Mouse (Mus musculus): ENCODE data around the gene Pdp2. TPM values are rescaled to one million over a fixed set of nuclear protein-coding genes. Genes with fewer than 3 reads are reported as not detected.

The Pdp2 gene
- total and polyA plus RNA-seq, 3 experiments, result 12.2 to 12.4 TPM; not detected in 1

DNA sequence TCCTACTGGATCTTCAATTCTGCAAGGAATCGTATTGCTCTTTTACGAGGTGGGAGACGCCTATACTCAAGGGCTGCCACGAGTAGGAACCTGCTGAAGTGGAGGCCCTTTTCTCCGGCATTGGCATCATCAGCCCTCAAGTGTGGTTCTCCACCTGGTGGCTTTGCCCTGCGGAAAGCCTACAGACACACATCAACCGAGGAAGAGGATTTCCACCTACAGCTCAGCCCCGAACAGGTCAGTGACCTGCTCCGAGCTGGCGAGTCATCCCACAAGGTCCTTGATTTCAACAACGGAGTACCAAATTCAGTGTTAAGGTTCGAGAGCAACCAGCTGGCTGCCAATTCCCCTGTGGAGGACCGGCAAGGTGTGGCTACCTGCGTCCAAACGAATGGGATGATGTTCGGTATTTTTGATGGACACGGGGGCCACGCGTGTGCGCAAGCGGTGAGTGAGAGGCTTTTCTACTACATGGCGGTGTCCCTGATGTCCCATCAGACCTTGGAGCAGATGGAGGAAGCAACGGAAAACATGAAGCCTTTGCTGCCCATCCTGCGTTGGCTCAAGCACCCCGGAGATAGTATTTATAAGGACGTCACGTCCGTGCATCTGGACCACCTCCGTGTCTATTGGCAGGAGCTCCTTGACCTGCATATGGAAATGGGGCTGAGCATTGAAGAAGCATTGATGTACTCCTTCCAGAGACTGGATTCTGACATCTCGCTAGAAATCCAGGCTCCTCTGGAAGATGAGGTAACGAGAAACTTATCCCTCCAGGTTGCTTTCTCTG, 2.5 kb downstream of the Pdp2 start:
- H3K4me1 ChIP-seq (ENCODE audit: control insufficient read depth in 1 of 2, insufficient read depth in 2 of 2, low read length in 2 of 2), result peaks cover 15 to 32% of the 10 kb centered on the region in 2 experiments

DNA sequence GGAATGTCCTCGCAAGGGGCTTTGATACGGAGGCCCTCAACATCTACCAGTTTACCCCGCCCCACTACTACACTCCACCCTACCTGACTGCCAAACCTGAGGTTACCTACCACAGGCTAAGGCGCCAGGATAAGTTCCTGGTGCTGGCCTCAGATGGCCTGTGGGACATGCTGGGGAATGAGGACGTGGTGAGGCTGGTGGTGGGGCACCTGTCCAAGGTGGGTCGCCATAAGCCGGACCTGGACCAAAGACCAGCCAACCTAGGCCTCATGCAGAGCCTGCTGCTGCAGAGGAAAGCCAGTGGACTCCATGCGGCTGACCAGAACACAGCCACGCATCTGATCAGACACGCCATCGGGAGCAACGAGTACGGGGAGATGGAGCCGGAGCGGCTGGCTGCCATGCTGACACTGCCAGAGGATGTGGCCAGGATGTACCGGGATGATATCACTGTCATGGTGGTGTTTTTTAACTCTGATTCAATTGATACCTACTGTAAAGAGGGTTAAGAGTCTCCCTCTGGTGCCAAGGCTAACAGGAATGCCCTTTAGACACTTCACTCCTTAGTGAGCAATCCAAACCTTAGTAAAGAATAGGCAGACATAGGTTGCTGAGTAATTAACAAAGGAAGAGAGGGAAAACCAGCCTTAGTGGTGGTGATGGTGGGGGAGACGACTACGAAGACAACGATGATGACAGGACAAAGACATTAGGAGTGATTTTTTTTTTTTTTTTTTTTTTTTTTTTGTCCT, 3.5 kb downstream of the Pdp2 start:
- Histone ChIP-seq H3K9me3 (replicated peaks; ENCODE audit: insufficient read depth, low read length) (no peaks in the 10 kb centered on the region), H3K9ac (ENCODE audit: control insufficient read depth, low read depth, low read length, poor library complexity, severe bottlenecking) (no peak overlapping the region), H3K79me2 (ENCODE audit: control insufficient read depth, insufficient read depth, low read length, poor library complexity) (peaks cover 38% of the 10 kb centered on the region), H3K4me1 (ENCODE audit: control insufficient read depth in 1 of 2, insufficient read depth in 2 of 2, low read length in 2 of 2) (peaks cover 9 to 27% of the 10 kb centered on the region in 2 experiments), H3K36me3 (ENCODE audit: control insufficient read depth in 1 of 2, insufficient read depth in 2 of 2, low read length in 2 of 2) (peaks cover 0 to 37% of the 10 kb centered on the region in 2 experiments; a peak in 2 of 4 replicates), H3K27me3 (ENCODE audit: control insufficient read depth in 1 of 2, insufficient read depth in 2 of 2, low read length in 2 of 2) (no peaks in the 10 kb centered on the region), H3K27ac (ENCODE audit: control insufficient read depth, low read depth, low read length) (no peak overlapping the region; the same call in 1 of the 2 replicates), H3K4me3 (ENCODE audit: control insufficient read depth in 1 of 2, insufficient read depth in 1 of 2, low read depth in 2 of 2, low read length in 2 of 2) (no peak overlapping the region; a peak in 1 of 4 replicates)
- no peak for DNase-seq (ENCODE audit: low read depth, low spot score)
- no peak for TF ChIP-seq CHD2 (IDR thresholded peaks at IDR 0.05; ENCODE audit: low read length)
- peak; percentile 61; the same call in 1 of the 2 replicates for TF ChIP-seq ZNF384 (IDR thresholded peaks at IDR 0.05; ENCODE audit: low read depth, low read length)

More for the DNA sequence above, 2.5 kb downstream of the Pdp2 start:
- TF ChIP-seq POLR2AphosphoS2 (IDR thresholded peaks at IDR 0.05; ENCODE audit: low read length) (no peak), CHD1 (IDR thresholded peaks at IDR 0.05; ENCODE audit: low read depth, low read length) (no peak), RCOR1 (IDR thresholded peaks at IDR 0.05; ENCODE audit: low read depth, low read length) (no peak), TBP (IDR thresholded peaks at IDR 0.05; ENCODE audit: low read depth, low read length) (no peak), CHD2 (IDR thresholded peaks at IDR 0.05; ENCODE audit: low read length) (no peak), SMC3 (IDR thresholded peaks at IDR 0.05; ENCODE audit: low read depth, low read length) (no peak), ZNF384 (IDR thresholded peaks at IDR 0.05; ENCODE audit: low read depth, low read length) (no peak)
- Histone ChIP-seq H3K79me2 (ENCODE audit: control insufficient read depth, insufficient read depth, low read length, poor library complexity) (peaks cover 38% of the 10 kb centered on the region), H3K9me3 (replicated peaks; ENCODE audit: insufficient read depth, low read length) (no peaks in the 10 kb centered on the region), H3K27me3 (ENCODE audit: control insufficient read depth in 1 of 2, insufficient read depth in 2 of 2, low read length in 2 of 2) (no peaks in the 10 kb centered on the region), H3K36me3 (ENCODE audit: control insufficient read depth in 1 of 2, insufficient read depth in 2 of 2, low read length in 2 of 2) (peaks cover 0 to 42% of the 10 kb centered on the region in 2 experiments; a peak in 2 of 4 replicates), H3K27ac (ENCODE audit: control insufficient read depth, low read depth, low read length) (no peak overlapping the region), H3K4me3 (ENCODE audit: control insufficient read depth in 1 of 2, insufficient read depth in 1 of 2, low read depth in 2 of 2, low read length in 2 of 2) (no peak overlapping the region), H3K9ac (ENCODE audit: control insufficient read depth, low read depth, low read length, poor library complexity, severe bottlenecking) (no peak overlapping the region)
- DNase-seq (ENCODE audit: low read depth, low spot score), result no peak

GRCm38 (mm10) chr8:104595773-104596536, 4.7 kb downstream of the Pdp2 start:
- no peaks in the 10 kb centered on the region for H3K27me3 ChIP-seq (ENCODE audit: control insufficient read depth in 1 of 2, insufficient read depth in 2 of 2, low read length in 2 of 2)
- peak overlapping the region; percentile 61 to 72 for H3K4me3 ChIP-seq (ENCODE audit: control insufficient read depth in 1 of 2, insufficient read depth in 1 of 2, low read depth in 2 of 2, low read length in 2 of 2)
- H3K36me3 ChIP-seq (ENCODE audit: control insufficient read depth in 1 of 2, insufficient read depth in 2 of 2, low read length in 2 of 2), result peaks cover 0 to 25% of the 10 kb centered on the region in 2 experiments; a peak in 2 of 4 replicates
- DNase-seq (ENCODE audit: low read depth, low spot score), result peak; percentile 90
- peaks cover 38% of the 10 kb centered on the region for H3K79me2 ChIP-seq (ENCODE audit: control insufficient read depth, insufficient read depth, low read length, poor library complexity)
- H3K9ac ChIP-seq (ENCODE audit: control insufficient read depth, low read depth, low read length, poor library complexity, severe bottlenecking), result peak overlapping the region; percentile 61
- H3K4me1 ChIP-seq (ENCODE audit: control insufficient read depth in 1 of 2, insufficient read depth in 2 of 2, low read length in 2 of 2), result peaks cover 2 to 15% of the 10 kb centered on the region in 2 experiments; a peak in 3 of 4 replicates
- H3K9me3 ChIP-seq (replicated peaks; ENCODE audit: insufficient read depth, low read length), result no peaks in the 10 kb centered on the region
- H3K27ac ChIP-seq (ENCODE audit: control insufficient read depth, low read depth, low read length), result peak overlapping the region; percentile 92
- TF ChIP-seq BHLHE40 (IDR thresholded peaks at IDR 0.05; ENCODE audit: borderline replicate concordance, low read depth, low read length) (0 out of 2 replicates have a peak, but pooled peaks have one; percentile 30), E2F4 (IDR thresholded peaks at IDR 0.05; ENCODE audit: borderline replicate concordance, low read depth, low read length) (no peak), POLR2AphosphoS2 (IDR thresholded peaks at IDR 0.05; ENCODE audit: low read length) (peak; percentile 66), MAZ (IDR thresholded peaks at IDR 0.05; ENCODE audit: low read depth, low read length) (peak; percentile 82; the same call in 1 of the 2 replicates), TBP (IDR thresholded peaks at IDR 0.05; ENCODE audit: low read depth, low read length) (peak; percentile 59; the same call in 1 of the 2 replicates), MEF2A (IDR thresholded peaks at IDR 0.05; ENCODE audit: extremely low read depth, insufficient replicate concordance, low read depth, low read length, poor library complexity, severe bottlenecking) (peak; percentile 24; the same call in 1 of the 2 replicates), TAL1 (IDR thresholded peaks at IDR 0.05; ENCODE audit: low read length) (no peak), SIN3A (IDR thresholded peaks at IDR 0.05; ENCODE audit: low read length) (peak; percentile 77; the same call in 1 of the 2 replicates), MYC (IDR thresholded peaks at IDR 0.05; ENCODE audit: low read depth, low read length) (peak; percentile 71; the same call in 1 of the 2 replicates), EP300 (IDR thresholded peaks at IDR 0.05; ENCODE audit: low read depth in 1 of 2, low read length in 2 of 2) (peak; percentile 35 to 52; a peak in 3 of 4 replicates), MXI1 (IDR thresholded peaks at IDR 0.05; ENCODE audit: low read depth, low read length) (peak; percentile 68; the same call in 1 of the 2 replicates), MAX (IDR thresholded peaks at IDR 0.05; ENCODE audit: low read length) (0 out of 2 replicates have a peak, but pooled peaks have one; percentile 46), HCFC1 (IDR thresholded peaks at IDR 0.05; ENCODE audit: low read depth, low read length) (peak; percentile 51), GATA1 (IDR thresholded peaks at IDR 0.05; ENCODE audit: low read depth, low read length) (peak; percentile 99), JUND (IDR thresholded peaks at IDR 0.05; ENCODE audit: low read depth, low read length) (no peak)
